Mouse (Mus musculus) lung, adult 2 months (tissue): ENCODE data around the gene Mlf2. TPM values are rescaled to one million over a fixed set of nuclear protein-coding genes. Genes with fewer than 3 reads are reported as not detected.
A peak's percentile ranks its signal among the peaks of the same experiment; 100 is the strongest.

Experiments
- DNase-seq: peaks from one replicate; pipeline ENCODE4 v3.0.0; 2022
- H3K4me1 ChIP-seq: fragments of 200-500 bp; 2 replicates; pipeline ENCODE4 v1.6.1; 2011; ENCODE audit warnings: low read length; ENCODE audit not compliant: control insufficient read depth, insufficient read depth
- H3K4me3 ChIP-seq: fragments of 200-500 bp; replicated peaks from 2 replicates; pipeline ENCODE3; 2011; ENCODE audit warnings: low read depth, mild to moderate bottlenecking, control low read depth, low read length; ENCODE audit errors: extremely low read depth
- CTCF ChIP-seq: fragments of 200-500 bp; IDR thresholded peaks from 2 replicates; pipeline ENCODE4 v1.5.1; 2011; ENCODE audit warnings: mild to moderate bottlenecking, low read length, control low read depth; ENCODE audit not compliant: insufficient read depth
- POLR2A ChIP-seq: fragments of 200-500 bp; IDR thresholded peaks from 2 replicates; pipeline ENCODE4 v1.6.1; 2011; ENCODE audit warnings: low read depth, mild to moderate bottlenecking, control low read depth, low read length, borderline replicate concordance; ENCODE audit errors: extremely low read depth
- WGBS: fragments of 180-500 bp; shearing (Covaris S2); methylation state at CpG from one replicate; pipeline ENCODE4 v1.1.7; 2018; 5-methylcytosine and 5-hydroxymethylcytosine counted together
- polyA plus RNA-seq: library from polyadenylated mRNA; depleted of rRNA; stranded (reverse); fragments of >200 nt; gene quantifications from 2 replicates; pipeline ENCODE4 v1.2.3, GENCODE M21; 2012; rRNA removed

Mlf2 gene
- polyA plus RNA-seq, 1 experiment = 336 TPM

DNA sequence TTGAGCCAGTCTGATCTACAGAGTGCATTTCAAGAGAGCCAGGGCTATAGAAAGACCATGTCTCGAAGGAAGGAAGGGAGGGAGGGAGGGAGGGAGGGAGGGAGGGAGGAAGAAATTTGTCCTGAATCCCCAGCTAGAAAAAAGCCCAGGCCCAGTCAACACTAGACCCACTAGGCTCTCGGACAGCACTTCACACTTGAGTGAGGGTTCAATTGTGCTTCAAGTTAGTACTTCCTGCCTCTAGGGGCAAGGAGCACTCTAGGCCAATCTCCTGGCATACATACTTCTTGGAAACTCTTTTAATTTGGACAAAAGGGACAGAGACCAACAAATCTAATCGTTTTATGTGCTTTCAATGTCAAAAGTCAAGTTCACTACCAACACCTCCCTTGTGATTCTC lies 26.9 kb downstream of the Mlf2 start:
- TF ChIP-seq POLR2A (no peak), CTCF (no peak)
- Histone ChIP-seq H3K4me3 (no peak overlapping the region), H3K4me1 (no peaks in the 10 kb centered on the region)
- no peak for DNase-seq
- WGBS = 67% methylated on average over 3 of the region's 3 CpGs

DNA sequence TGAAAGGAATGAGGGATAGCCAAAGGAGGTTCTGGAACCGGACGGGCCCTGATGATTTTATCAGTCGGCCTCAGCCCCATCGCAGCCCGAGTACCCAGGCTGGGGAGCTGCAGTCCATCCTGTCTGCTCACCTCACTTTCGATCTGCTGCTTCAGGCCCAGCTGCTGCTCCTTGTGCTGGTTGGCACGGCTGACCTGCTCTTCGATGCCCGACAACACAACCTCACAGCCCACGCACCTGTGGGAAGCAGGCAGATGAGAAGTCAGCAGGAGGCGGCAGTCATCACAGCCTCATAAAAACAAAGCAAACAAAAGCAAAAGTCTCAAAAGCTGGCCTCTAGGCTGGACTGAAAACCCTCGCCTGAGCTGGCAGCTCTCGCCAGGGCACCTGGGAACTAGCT lies 28.8 kb downstream of the Mlf2 start:
- peaks cover 4% of the 10 kb centered on the region for H3K4me1 ChIP-seq
- no peak for DNase-seq
- TF ChIP-seq POLR2A = no peak
- TF ChIP-seq CTCF = no peak
- no peak overlapping the region for H3K4me3 ChIP-seq
- 93% methylated on average over 13 of the region's 13 CpGs for WGBS

DNA sequence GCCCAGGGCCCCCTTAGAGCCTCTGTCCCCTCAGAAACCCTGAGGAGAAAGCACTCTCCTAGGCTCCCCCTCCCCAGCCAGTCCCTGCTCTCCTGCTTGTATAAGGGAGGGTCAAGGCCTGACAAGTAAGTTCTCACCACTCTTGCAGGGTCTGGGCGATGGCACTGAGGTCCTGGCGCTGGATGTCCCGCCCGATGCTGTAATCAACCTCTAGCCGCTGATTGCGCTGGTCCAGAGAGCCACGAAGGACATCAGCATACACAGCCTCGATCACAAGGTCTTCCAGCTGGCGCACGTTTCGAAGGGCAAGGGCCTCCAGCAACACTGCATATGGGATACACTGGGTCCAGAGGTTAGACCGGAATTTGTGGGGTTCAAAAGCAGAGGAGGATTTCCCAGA lies 29.8 kb downstream of the Mlf2 start:
- WGBS = 94% methylated on average over 12 of the region's 12 CpGs
- TF ChIP-seq CTCF (no peak), POLR2A (no peak)
- Histone ChIP-seq H3K4me1 (peaks cover 5% of the 10 kb centered on the region), H3K4me3 (no peak overlapping the region)
- no peak for DNase-seq

DNA sequence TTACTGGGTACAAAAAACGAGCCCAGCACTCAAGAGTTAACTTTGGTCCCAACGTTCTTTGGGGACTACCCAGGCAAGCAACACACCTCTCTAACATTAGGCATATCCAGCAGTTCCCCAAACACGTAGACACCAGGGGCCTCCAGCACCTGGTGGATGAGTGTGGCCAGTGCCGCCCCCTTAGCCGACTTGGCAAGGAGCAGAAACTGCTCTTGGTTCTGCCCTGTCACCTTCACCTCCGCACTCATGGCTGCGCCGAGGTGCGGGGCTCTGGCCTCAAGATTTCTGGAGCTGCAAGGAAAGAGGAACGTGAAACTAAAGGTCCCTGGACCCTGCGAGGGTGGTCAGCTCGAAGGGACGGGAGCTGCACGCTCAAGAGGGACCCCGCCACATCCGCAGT lies 33.5 kb downstream of the Mlf2 start:
- 18% methylated on average over 16 of the region's 16 CpGs for WGBS
- no peak for DNase-seq
- H3K4me3 ChIP-seq = peak overlapping the region; percentile 94
- H3K4me1 ChIP-seq = peaks cover 9% of the 10 kb centered on the region
- no peak for TF ChIP-seq CTCF
- TF ChIP-seq POLR2A = no peak

DNA sequence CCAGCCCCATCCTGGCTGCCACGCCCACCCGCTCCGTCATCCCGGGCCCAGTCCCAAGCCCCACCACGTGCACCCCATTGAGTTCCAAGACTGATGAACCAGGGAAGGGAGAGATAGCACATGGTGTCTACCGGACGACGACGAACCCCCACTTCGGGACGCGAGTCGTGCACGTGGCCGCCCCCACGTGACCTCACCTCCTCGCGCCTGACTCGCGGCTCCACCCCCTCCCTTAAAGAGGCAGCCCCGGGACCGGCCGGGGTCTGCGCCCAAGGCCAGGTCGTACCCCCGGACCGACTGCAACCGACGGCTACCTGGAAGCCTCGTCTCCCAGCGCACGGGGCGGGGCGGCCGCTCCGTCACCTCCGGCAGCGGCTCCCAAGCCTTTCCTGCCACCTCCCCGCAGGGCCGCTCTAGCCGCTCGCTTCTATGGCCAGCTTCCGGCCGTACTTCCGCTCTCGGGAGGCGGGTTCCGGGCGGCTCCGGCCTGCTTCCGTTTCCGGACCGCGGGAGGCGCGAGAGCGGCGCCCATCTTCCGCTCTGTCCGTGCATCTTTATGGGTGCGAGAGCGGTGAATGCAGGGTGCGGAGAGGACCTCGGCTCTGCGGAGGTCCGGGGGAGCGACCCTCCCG lies 34.0 kb downstream of the Mlf2 start, which contains the start of gene Cops7a:
TSS of gene Cops7a (minus strand) at position 451 of the 632 bp plus-strand sequence.
- H3K4me3 ChIP-seq = peak within 1 kb of the TSS; percentile 94
- H3K4me1 ChIP-seq = peaks cover 9% of the 10 kb centered on the region
- TF ChIP-seq POLR2A = peak; percentile 75; the same call in 1 of the 2 replicates
- no peak for TF ChIP-seq CTCF
- WGBS = under 1% methylated on average over 65 of the region's 68 CpGs
- DNase-seq = peak; percentile 97

DNA sequence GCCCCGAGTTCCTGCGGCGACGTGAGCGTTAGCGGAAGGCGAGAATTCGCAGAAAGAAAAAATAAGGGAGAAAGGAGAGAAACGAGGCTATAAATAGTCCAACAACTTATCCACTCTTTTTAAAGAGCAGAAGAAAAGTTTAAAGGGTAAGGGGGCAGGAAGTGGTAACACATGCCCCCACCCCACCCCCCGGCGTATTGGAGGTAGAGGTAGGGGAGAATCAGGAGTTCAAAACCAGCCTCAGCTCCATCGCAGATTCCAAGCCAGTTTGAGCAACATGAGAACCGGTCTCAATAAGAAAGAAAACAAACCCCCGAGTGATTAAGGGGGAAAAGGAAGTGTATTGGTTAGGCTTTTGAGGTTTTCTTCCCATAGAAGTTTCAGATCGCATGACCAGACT lies 34.6 kb downstream of the Mlf2 start:
- WGBS = 6% methylated on average over 15 of the region's 15 CpGs
- TF ChIP-seq POLR2A (no peak), CTCF (no peak)
- H3K4me1 ChIP-seq = peaks cover 9% of the 10 kb centered on the region
- no peak for DNase-seq
- H3K4me3 ChIP-seq = peak overlapping the region; percentile 94

DNA sequence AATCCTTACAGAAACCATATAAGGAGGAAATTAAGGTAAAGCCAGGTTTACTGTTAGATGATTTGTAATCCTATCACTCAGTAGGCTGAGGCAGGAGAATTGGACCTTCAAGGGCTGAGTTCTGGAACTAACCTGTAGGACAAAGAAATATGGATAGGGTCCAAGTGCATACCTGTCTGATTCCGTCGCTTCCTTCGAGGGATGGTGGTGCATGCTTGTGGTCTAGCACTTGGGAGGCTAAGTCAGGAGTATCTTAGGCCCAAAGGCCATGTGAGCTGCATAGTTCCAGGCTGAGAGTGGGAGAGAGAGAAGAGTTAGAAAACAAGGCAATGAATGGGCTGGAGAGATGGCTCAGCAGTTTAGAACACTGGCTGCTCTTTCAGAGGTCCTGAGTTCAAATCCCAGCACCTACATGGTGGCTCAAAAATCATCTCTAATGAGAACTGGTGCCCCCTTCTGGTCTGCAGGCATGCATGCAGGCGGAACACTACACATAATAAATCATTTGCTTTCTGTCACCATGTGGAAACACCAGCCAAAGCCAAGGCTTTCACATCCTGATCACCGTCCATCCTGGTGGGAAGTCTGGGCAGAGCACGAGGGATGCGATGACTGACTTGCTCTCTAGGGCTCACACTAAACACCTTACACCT lies 35.4 kb downstream of the Mlf2 start:
- Histone ChIP-seq H3K4me3 (no peak overlapping the region), H3K4me1 (peaks cover 9% of the 10 kb centered on the region)
- peak; percentile 35 for TF ChIP-seq CTCF
- TF ChIP-seq POLR2A = no peak
- no peak for DNase-seq
- WGBS = 80% methylated on average over 7 of the region's 7 CpGs

DNA sequence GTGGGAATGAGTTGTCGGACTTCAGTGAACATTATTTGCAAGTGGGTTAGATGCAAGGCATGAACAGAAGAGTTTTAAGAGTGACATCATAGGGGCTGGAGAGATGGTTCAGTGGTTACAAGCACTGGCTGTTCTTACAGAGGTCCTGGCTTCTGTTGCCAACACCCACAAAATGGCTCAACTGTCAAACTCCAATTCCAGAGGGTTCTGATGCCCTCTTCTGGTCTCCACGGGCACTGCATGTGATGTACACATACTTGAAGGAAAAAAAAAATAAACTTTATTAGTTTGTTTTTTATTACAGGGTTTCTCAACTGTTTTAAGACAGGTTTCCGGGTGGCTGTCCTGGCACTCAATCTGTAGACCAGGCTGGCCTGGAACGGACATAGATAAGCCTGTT lies 36.6 kb downstream of the Mlf2 start:
- WGBS = 65% methylated on average over 4 of the region's 4 CpGs
- Histone ChIP-seq H3K4me1 (peaks cover 9% of the 10 kb centered on the region), H3K4me3 (no peak overlapping the region)
- peak; percentile 39 for DNase-seq
- TF ChIP-seq POLR2A = no peak
- TF ChIP-seq CTCF = peak; percentile 27; the same call in 1 of the 2 replicates

Other genes with a start within 250 kb of the Mlf2 start
- gene Emg1, start 219.2 kb upstream of the Mlf2 start, polyA plus RNA-seq = 29.6 and 42.9 TPM in 2 replicates
- 64.7 and 74.4 TPM in 2 replicates for gene Phb2, start 219.1 kb upstream of the Mlf2 start, polyA plus RNA-seq
- 38.9 and 48.7 TPM in 2 replicates for gene Ptpn6, start 192.7 kb upstream of the Mlf2 start, polyA plus RNA-seq
- 222 and 226 TPM in 2 replicates for gene Grcc10, start 190.0 kb upstream of the Mlf2 start, polyA plus RNA-seq
- 0.08 TPM in 1 of 2 replicates, not detected in the other for gene Gm45234, start 175.4 kb upstream of the Mlf2 start, polyA plus RNA-seq
- gene Atn1, start 174.9 kb upstream of the Mlf2 start, polyA plus RNA-seq = 52.0 and 64.6 TPM in 2 replicates
- 3.3 and 3.8 TPM in 2 replicates for gene Eno2, start 161.7 kb upstream of the Mlf2 start, polyA plus RNA-seq
- 26.2 and 35.8 TPM in 2 replicates for gene Lrrc23, start 151.7 kb upstream of the Mlf2 start, polyA plus RNA-seq
- 20.2 and 22.4 TPM in 2 replicates for gene Spsb2, start 122.7 kb upstream of the Mlf2 start, polyA plus RNA-seq
- gene Tpi1, start 117.1 kb upstream of the Mlf2 start, polyA plus RNA-seq = 117 and 218 TPM in 2 replicates
- gene Usp5, start 101.9 kb upstream of the Mlf2 start, polyA plus RNA-seq = 58.1 and 73.2 TPM in 2 replicates
- gene Cdca3, start 101.8 kb upstream of the Mlf2 start, polyA plus RNA-seq = 3.5 and 6.7 TPM in 2 replicates
- 0.31 and 0.36 TPM in 2 replicates for gene Gnb3, start 91.1 kb upstream of the Mlf2 start, polyA plus RNA-seq
- 34.9 and 42.1 TPM in 2 replicates for gene P3h3, start 73.6 kb upstream of the Mlf2 start, polyA plus RNA-seq
- 0.27 and 0.69 TPM in 2 replicates for gene Gpr162, start 67.4 kb upstream of the Mlf2 start, polyA plus RNA-seq
- gene Cd4, start 43.2 kb upstream of the Mlf2 start, polyA plus RNA-seq = 1.9 and 2.7 TPM in 2 replicates
- gene Lag3, start 19.7 kb upstream of the Mlf2 start, polyA plus RNA-seq = 1.4 and 1.9 TPM in 2 replicates
- 1,982 and 2,310 TPM in 2 replicates for gene Ptms, start 11.3 kb upstream of the Mlf2 start, polyA plus RNA-seq
- gene Cops7a, start 34.2 kb downstream of the Mlf2 start, polyA plus RNA-seq = 178 and 213 TPM in 2 replicates
- gene Pianp, start 65.3 kb downstream of the Mlf2 start, polyA plus RNA-seq = 1.4 and 2.2 TPM in 2 replicates
- 44.8 and 48.4 TPM in 2 replicates for gene Zfp384, start 77.8 kb downstream of the Mlf2 start, polyA plus RNA-seq
- gene Ing4, start 108.4 kb downstream of the Mlf2 start, polyA plus RNA-seq = 30.3 and 50.5 TPM in 2 replicates
- 23.7 TPM in 2 replicates for gene Acrbp, start 118.3 kb downstream of the Mlf2 start, polyA plus RNA-seq
- 6.5 and 13.9 TPM in 2 replicates for gene Lpar5, start 136.5 kb downstream of the Mlf2 start, polyA plus RNA-seq
- 108 and 129 TPM in 2 replicates for gene Chd4, start 164.6 kb downstream of the Mlf2 start, polyA plus RNA-seq
- 10.1 and 13.6 TPM in 2 replicates for gene Nop2, start 200.5 kb downstream of the Mlf2 start, polyA plus RNA-seq
- 45.0 and 51.0 TPM in 2 replicates for gene Iffo1, start 213.9 kb downstream of the Mlf2 start, polyA plus RNA-seq
- gene Gapdh, start 235.1 kb downstream of the Mlf2 start, polyA plus RNA-seq = 1,317 and 1,826 TPM in 2 replicates